Mouse (Mus musculus) cerebellum, adult 9-10 months (tissue): Measurements from ENCODE around the gene Panx3.

Experiments
- DNase-seq: peaks from one replicate; pipeline ENCODE4 v3.0.0; 2022

Panx3 gene

DNA sequence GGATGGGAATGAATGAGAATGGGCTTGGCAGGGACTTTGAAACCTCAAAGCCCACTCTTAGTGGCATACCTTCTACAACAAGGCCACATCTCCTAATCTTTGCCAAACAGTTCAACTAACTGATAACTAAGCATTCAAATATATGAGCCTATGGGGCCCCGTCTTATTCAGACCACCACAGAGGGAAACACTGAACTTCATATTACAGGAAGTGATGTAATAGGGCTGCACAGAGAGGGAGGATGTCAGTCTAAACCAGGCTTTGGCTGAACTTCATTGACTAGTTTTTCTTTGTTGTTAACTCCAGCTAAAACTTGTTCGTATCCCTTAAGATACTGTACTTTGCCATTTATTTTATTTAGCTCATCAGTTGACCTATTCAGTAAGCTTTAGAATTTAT, 39.1 kb downstream of the Panx3 start:
- no peak for DNase-seq

DNA sequence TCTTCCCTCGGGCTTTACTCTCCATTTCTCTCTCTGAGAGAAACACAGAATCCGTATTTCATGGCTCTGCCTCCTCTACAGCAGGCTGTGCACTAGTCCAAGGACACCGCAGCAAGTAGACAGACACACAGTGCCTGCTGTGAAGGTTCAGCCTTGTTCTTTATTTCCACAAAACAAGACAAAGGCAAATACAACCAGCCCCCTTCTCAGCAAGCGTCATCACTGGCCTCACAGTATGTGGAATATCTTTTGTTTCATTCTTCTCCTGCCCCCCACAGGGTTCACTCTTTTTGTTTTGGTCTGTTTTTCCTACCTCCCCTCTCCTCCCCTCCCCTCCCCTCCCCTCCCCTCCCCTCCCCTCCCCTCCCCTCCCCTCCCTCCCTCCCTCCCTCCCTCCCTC, 40.5 kb downstream of the Panx3 start:
- no peak for DNase-seq

DNA sequence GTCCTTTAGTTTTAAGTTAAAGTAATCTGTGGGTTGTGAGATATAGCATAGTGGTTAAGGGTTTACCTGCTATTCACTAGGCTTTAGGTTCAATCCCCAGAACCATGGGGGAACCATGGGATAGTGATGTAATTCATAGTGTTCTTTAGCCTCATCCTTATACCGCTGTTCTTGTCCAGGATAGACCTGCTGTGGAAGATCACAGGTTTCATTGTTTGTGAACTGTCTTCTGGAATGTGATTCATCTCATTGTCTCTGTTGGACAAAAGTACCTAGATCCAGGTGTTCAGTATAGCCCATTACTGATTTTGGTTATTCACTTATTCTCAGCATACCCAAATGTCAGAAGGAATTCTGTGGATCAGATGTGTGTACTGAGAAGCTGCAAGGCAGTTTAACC, 41.8 kb downstream of the Panx3 start:
- no peak for DNase-seq

DNA sequence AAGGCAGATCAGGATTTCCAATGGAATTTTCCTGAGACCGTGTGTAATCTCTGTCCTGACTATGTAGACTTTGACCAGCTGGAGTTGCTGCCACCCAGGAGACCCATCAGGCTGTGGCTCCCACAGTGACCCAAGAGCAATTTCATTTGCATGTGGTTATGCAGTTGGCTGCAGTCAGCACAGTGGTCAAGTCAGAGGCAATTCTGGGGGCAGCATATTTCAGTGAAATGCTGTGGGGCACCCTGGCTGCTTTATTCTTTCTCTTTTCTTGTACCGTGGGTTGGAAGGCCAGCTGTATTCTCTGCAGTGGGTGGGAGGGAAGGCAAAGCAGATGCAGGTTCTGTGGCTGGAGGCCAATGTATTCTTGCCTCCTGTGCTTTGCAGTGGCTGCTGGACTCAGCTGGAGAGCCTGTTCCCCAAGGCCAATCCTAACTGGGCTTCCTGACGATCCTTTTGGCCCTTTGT, 42.9 kb downstream of the Panx3 start:
- peak; percentile 18 for DNase-seq

DNA sequence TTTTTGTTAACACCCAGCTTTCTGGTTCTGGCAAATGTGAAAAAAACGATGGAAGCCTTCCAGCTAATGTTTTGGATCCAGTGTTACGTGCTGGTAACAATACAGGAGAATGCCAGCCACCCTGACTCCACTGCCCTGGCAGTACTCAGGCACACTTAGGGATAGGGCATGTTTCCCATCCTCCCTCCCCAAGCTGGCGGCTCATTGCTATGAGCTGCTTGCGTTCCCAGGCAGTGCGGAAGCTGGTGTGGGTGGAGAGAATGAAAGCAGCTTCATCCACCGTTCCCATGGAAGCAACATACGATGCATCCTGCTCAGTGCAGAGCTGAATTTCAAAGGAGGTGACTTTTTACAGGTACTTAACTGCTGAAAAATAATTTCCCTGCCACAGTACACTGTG, 43.4 kb downstream of the Panx3 start:
- DNase-seq: peak; percentile 57

DNA sequence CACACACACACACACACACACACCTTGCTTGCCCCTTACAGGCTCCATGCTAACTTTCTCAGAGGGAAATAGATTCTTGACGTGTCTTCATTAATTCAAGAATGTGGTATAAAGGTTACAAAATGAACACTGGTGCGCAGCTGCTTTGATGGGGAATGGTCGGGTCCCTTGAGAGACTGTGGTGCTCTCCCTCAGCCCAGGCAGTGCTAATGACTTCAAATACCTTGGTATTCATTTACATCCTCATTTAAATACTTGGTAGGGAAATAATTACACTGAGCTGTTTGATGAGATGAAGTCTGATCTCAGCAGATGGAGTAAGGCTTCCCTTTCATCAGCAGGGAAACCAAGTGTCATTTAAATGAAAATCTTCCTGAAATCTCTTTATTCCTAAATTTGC, 43.9 kb downstream of the Panx3 start:
- no peak for DNase-seq

DNA sequence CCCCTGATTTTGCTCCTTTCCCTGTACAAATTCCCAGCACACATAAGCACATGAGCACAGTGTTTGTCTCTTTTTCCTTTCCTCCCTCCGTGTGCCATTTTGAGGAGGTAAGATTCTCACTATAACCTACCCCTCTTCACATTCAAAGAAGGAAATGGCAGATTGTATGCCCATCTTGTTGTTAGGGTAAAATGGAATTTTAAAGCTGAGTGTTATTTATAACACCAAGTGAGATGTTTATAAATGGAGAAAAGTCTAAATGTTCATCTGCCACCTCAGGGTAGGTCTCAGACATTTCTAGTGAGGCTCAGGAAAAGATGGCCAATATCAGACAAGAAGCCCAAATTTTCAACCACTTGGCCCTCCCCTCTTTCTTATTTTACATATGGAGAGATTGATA, 44.5 kb downstream of the Panx3 start:
- DNase-seq: no peak

DNA sequence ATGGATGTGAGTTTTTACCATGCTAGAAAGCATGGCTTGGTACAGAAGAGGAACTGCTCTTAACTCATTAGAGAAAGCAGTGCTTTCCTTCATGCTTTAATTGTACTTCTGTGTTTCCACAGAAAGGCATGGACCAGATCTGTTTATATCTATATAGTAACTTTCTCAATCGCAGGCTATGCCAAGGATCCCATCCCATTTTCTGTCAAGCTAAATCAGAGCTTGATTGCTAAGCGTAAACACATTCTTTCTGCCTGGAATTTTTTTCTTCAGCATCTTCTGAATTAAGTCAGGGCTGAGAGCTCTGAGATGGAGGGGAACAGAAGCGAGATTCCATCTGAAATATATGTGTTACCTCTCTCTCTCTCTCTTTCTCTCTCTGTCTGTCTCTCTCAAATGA, 45.1 kb downstream of the Panx3 start:
- DNase-seq: no peak

DNA sequence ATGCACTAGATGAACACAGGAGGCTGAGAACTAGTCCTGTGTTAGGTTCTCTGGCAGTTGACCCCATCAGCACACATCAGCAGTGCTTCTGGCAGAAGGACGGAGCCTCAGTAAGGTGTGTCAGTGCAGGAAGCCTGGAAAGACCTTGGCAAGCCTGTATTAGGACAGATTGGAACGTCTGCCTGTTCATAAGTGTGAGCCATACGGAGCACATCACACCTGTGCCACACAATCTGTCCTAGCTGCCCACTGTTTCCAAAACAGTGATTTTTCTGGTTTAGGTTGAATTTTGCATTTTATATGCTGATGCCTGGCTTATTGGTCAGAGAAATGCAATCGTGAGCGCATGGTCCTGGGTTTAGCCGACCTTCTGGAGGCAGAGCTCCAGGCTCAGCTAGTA, 47.7 kb downstream of the Panx3 start:
- peak; percentile 87 for DNase-seq

DNA sequence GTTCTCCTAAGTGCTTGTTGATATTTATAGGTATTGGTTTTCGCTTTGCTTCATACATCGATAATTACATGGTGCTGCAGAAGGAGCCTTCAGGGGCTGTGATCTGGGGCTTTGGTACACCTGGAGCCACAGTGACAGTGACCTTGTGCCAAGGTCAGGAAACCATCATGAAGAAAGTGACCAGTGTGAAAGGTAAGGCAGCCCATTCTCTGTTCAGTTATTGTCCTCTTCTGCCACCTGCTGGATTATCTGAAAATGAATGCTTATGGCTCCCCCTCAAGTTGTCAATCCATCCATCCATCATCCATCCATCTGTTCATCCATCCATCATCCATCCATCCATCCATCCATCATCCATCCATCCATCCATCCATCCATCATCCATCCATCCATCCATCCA, 52.3 kb downstream of the Panx3 start:
- peak; percentile 64 for DNase-seq

DNA sequence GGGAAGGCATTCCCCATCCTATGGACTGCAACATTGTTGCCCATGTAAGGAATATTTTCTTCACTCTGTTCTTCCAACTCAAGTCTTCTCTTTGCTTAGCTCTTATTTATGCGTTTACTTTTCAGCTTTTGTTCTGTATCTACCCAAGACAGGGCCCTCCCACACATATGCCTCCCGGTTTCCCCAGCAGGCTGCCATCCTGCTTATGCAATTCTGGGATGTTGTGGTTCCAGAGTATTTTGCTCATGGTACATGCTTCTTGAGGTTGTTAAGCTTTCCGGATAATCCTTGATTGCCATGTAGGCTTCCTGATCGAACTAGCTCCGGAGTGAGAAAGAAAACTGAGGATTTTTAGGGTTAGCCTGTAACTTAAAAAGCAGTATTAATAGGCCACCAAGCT, 53.8 kb downstream of the Panx3 start:
- peak; percentile 15 for DNase-seq

DNA sequence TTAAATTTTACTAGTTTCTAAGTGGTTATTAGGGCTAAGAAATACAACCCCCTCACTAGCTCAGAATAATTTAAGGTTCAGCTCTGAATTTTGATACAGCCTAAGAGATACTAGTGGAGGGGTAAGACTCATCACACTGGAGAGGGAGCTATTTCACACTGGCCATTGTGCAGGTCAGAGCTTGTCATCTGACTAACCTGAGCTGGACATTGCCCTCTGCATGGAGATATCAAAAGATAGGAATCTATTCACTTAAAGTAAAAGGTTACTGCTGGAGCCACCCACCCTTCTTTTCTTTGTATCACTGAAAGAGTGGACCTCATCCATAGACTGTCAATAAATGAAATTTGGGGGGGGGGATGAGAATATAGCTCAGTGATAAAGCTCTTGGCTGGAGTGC, 54.7 kb downstream of the Panx3 start:
- DNase-seq: no peak

DNA sequence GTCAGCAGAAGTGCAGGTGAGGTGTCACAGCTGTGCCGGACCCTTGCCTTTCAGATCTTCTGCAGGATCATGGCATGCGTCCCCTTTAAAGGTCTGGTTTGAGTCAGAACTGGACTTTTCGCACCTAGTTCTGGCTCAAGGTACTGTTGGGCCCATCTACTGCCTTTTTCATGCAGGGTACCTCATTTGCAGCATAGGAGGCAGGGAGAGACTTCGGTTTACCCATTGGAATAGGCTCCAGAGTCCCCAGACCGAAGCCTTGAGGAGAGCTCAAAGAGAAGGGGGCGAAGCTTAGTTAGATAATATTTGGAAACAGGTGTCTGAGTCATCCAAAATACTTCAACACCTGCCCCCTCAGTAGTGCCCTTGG, 55.1 kb downstream of the Panx3 start:
- no peak for DNase-seq

DNA sequence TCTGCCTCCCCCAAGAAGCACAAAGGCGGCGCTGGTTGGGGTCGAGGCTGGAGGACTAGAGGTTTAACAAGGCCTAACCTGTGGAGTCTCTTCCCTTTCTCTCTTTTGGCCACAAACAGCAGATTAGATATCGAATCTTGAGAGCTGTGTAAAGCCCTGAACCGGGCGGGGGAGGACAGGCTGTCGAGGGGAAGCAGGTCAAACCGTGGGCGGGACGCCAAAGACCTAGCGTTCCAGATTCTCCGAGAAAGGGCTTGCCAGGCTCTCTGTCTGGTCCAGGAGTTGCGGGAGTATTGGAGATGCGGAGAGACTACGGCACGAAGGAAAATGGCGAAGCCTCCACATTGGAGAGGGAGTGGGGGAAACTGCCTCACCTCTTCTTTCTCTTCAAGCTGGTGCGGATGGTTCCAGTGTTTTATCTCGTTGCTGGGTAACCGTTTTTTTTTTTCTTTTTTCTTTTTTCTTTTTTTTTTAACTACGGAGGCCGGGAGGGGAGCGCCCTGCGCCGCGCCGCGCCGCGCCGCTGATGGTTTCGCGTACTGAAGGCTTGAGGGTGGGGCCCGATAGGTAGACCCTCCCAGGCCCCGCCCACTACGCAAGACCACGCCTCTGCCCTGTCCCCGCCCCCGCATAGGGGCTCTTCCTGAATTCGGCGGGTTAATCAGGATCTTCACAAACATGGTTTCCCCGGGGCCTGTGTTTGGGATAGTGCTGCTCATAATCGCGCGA, 55.7 kb downstream of the Panx3 start, which contains the start of gene Spa17:
Gene Spa17 (minus strand): TSS at position 541 of the 729 bp plus-strand sequence.
- DNase-seq: peak; percentile 89
